Mouse (Mus musculus): ENCODE measurements around the gene Wbp2.
"Not testable (repeated sequence)": the region's sequence is repeated elsewhere in the genome, so short reads cannot be mapped to it uniquely, and the experiment has no call there.

Wbp2 gene

GRCm38 (mm10) chr11:116086258-116087193, at the start of gene Wbp2:
Gene Wbp2 (minus strand): TSS chr11:116086995.
- peak; percentile 98 for DNase-seq (ENCODE audit: low read depth)

GRCm38 (mm10) chr11:116134171-116134570, 47.4 kb upstream of the Wbp2 start:
- DNase-seq (ENCODE audit: low read depth), result no peak

DNA sequence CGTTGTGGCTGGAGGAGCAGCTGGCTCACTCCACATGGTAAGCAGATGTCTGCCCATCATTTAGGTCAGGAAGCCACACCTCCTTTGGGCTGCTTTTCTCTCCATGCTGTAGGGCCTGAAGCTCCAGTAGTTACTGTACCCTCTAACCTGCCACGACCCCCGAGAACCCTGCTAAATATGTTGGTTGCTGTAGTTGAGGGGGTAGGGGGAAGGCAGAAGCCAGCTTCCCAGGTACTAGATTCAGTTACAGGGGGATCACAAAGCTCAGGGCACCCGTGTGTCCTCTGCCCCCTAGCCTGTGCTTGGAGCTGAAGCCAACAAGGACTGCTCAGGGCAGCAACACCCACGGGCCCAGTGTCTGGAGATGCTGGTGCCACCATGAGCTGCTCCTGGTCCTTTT, 46.7 kb upstream of the Wbp2 start:
- DNase-seq (ENCODE audit: low read depth), result no peak

GRCm38 (mm10) chr11:116132366-116133333, 45.9 kb upstream of the Wbp2 start:
- DNase-seq (ENCODE audit: low read depth), result no peak

- DNase-seq (ENCODE audit: low read depth), result no peak
Observed at GRCm38 (mm10) chr11:116131349-116132170, 44.8 kb upstream of the Wbp2 start.

DNA sequence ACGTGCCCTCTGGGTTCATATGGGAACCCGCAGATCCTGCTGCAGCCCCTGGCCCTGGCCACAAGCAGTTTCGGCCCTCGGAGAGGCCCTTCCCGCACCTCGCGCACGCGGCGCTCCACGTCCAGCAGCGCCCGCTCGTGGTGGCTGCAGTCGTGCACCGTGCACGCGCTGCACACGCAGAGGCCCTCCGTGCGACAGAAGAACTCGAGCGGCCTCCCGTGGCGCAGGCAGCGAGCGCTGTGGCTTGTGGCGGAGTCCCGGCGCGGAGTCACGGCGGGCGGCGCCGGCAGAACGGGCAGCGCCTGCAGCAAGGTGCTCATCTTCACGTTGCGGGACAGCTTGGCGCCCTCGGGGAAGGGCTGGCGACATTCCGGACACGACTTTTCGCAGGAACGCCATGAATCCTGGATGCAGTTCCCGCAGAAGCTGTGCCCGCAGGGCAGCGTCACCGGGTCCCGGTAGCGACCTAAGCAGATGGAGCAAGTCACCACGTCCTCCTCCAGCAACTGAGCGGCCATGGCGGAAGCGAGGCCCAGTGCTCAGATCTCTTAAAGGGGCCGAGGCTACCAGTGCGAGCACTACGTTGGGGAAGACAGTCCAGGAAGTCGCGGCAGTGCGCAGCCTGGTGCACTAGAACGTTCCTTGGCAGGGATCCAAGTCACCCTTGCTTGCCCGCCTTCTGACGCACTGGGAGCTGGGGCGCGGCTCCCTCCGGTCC, 43.9 kb upstream of the Wbp2 start, which contains the start of gene Trim65:
Gene Trim65 (minus strand): TSS at position 641 of the 718 bp plus-strand sequence.
- peak; percentile 72 for DNase-seq (ENCODE audit: low read depth)

- DNase-seq (ENCODE audit: low read depth), result no peak
Observed at GRCm38 (mm10) chr11:116129993-116130487, 43.2 kb upstream of the Wbp2 start.

DNA sequence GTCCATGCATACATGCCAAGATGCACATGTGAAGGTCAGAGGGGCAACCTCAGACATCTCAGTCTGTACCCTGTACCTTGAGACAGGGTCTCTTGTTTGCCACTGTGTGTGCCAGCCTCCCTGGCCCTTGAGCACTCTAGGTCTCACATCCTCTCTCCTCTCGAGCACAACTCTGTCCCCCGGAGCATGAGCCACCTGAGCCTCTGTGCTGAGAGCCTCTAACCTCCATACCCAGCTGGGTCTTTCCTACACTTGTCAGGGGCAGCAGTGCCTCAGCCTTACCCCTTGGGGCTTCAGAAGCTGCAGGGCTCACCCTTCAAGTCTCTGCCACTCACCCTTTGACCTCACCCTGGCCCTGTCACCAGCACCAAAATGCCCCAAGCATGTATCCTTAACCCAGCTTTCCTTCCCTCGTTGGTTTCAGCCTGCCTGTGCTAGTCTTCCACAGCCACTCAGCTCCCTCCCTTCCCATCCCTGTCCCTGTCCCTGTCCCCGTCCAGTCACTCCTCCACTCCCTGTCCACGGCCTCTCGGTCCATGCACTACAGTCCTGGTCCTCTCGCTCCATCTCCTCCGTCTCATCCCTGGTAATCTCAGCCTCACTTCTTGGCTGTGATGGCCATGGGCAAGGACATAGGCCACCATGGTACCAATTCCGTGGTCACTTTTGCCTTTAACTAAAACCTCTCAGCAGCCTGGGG, 42.4 kb upstream of the Wbp2 start:
- no peak for DNase-seq (ENCODE audit: low read depth)

- DNase-seq (ENCODE audit: low read depth), result no peak
Observed at GRCm38 (mm10) chr11:116127986-116128385, 41.2 kb upstream of the Wbp2 start.

DNA sequence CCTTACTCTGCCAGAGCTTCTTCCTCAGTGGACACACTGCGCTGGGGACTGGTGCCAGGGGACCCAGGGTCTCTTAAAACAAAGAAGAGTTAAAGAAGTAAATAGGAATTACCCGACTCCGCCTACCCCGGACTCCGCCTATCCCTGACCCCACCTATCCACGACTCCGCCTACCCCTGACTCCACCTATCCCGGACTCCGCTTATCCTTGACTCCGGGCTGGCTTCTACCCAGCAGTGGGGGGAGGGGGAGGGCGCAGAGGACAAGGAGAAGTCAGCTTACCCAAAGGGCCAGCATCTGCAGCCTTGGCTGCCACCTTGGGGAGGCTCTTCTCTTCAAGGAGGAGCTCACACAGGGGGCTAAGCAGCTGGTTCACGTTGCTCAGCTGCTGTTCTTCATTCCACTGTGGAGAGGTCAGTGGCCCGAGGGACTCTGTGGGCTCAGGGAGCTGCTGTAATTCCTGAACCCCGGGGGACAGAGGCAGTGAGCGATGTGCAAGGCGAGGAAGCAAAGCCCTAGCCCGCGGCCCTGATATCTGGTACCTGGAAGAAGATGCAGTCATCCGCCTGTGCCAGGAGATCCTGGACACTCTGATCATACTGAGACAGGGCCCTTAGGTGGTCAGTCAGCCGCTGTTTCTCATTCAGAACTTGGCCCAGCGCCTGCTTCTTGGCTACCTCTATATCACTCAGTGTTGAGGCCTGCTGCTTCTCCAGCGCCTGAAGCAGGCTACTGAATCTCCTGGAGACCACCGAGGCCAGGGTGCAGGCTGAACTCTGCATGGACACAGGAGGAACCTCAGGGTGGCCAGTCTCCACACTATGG, 40.6 kb upstream of the Wbp2 start, which contains the start of gene Trim47:
Gene Trim47 (minus strand): TSS at position 55 of the 825 bp plus-strand sequence.
- no peak for DNase-seq (ENCODE audit: low read depth)

DNA sequence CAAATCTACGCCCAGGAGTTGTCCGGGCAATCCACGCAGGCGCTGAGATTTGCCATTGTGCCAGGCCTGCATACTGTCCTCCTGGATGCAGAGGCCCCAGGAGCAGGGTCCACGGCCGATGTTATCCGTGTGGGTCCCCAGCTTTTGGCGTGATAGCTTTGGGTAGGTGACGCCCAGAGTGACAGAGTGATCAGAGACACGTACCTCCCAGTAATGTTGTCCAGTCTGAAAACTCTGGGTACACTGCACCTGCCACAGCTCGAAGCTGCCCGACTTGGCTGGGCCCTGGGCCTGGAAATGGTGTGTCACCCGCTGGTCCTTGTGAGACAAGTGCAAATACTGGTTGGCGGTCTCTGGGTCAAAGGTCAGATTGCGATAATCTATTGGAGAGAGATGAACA, 39.5 kb upstream of the Wbp2 start:
- DNase-seq (ENCODE audit: low read depth), result no peak

DNA sequence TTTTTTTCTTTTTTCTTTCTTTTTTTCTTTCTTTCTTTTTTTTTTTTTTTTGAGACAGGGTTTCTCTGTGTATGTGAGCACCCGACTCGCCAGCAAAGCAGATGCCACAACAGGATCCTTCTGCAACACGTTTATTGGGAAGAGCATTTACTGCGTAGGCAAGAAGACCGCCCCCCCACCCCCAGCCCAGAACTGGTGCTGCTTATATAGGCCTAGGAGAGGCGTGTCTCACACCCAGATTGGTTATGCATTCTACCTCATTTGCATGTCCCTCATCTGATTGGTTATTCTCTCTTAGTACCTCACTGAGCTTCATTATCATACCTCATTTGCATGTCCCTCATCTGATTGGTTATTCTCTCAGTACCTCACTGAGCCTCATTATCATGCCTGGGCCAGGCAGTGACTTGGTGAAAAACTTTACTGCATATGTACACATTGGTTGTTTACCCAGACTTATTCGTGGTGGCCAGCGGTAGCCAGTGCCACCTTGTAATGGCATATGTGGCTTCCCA, 35.0 kb upstream of the Wbp2 start:
- DNase-seq (ENCODE audit: low read depth), result not testable (repeated sequence)

DNA sequence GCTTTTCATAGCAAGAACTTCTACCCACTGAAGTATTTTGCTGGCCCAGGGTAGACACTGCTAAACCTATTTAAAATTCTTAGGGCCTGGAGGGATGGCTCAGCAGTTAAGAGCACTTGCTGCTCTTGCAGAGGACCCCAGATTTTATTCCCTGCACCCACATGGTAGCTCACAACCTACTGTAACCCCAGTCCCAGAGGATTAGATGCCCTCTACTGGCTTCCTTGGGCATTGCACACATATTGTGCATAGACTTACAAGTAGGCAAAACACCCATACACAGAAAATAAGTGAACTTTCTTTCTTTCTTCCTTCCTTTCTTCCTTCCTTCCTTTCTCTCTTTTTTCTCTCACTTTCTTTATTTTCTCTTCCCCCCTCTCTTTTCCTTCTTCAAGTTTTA, 31.0 kb upstream of the Wbp2 start:
- DNase-seq (ENCODE audit: low read depth), result no peak

DNA sequence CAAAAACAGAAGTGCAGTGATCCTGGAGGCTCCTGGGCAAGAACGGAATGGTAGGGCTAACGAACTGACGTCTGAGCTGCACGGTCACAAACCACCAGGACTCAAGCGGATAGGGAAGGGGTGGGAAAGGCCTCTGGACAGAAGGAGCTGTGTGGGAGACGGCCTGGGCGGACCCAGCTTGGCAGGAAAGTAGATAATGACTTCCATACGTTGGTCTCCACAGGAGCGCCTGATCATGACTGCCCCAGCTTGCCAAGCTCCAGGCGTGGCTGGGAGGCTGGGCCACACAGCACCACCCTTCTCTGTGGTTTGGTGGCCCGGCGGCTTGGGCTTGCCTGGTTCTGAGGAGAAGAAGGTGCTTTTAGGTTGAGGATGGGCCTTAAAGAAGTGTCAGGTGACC, 30.4 kb upstream of the Wbp2 start:
- DNase-seq (ENCODE audit: low read depth), result no peak

DNA sequence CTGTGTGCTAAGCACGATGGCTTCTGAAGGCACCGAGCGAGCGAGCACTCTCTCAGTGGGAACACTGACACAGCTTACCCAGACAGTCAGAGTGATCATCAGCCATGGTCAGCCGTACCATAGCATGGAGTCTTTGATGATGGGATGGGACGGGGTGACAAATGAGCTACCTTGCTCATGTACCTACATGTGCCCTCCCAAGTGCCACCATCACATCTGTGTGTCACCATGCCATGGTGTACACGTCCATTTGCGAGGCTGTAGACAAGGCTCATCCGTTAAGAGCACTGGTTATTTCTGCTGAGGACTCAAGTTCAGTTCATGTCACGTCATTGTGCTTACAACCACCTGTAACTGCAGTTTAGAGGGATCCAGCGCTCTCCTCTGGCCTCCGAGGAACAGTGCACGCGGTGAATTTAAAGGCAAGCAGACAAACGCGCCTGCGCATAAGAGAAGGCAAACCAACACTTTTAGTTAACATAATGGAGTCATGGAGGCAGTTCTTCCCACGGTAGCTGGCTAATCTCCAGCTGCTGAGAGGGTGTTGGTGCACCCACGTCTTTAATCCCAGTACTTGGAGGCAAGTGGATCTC, 24.9 kb upstream of the Wbp2 start:
- DNase-seq (ENCODE audit: low read depth), result no peak

GRCm38 (mm10) chr11:116111067-116111466, 24.3 kb upstream of the Wbp2 start:
- DNase-seq (ENCODE audit: low read depth), result no peak

GRCm38 (mm10) chr11:116110540-116110939, 23.7 kb upstream of the Wbp2 start:
- no peak for DNase-seq (ENCODE audit: low read depth)

DNA sequence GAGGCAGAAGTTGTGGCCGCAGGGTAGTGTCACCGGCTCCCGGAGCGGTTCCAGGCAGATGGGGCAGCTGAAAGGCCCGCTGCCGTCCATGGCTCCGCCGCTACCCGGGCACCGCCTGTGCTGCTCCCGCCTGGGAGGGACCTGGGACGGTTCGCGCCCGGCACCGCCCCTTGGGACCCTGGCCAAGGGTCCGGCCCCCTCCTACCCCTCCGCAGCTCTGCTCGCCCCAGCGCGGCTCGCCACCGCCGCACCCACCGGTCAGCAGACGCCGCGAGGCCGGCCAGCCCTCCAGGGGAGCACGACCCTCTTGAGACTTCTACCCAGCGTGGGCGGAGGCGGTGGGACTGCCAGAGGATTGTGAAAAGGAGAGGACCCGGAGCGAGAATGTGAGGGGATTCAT, 23.3 kb upstream of the Wbp2 start:
- no peak for DNase-seq (ENCODE audit: low read depth)

Data from c-Kit-positive CD71-negative TER-119-negative erythroid progenitor cells, embryonic 14.5 days (primary cell).